Mouse (Mus musculus) spleen, adult 18-20 months (tissue): ENCODE results near the gene Ripply3.

Experiments
- DNase-seq, 2 experiments: peaks; one replicate each; pipeline ENCODE4 v3.0.0; 2022; ENCODE audit warnings: mixed read lengths in 2 of 2

Ripply3 gene

DNA sequence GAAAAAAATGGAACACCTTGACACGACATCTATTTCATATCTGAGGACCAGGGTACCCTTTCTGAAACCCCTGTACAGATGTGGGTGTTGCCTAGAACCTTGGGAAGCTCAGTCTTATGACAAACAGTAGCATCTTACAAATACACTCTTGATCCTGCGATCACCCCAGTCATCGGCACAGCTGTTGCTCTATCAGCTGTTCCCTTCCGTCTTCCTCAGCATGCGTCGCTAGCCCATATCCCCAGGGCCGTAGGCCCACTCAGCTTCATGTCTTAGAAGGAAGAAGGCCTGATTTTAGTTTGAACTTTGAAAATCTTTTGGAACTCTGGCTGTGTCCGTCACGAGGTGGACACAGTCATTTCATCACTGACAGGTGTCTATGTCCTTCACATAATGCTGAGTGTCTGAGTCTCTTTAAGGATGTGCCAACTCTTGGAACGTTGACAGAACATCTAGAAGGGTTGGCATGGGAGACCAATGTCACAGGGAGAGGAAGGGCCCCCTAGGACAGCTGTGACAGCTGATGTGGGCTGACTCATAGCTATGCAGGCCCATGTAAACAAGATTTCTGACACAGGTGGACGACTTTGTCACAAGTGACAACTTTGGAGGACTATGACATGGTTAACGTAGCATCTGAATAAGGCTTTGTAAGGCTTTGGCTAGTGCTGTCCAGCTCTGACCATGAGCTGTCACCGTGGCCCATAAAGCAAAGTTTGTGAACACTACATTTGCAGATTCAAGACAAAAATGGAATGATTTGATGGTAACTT, 32.5 kb downstream of the Ripply3 start:
- DNase-seq, result no peak

GRCm38 (mm10) chr16:94362174-94362873, 34.1 kb downstream of the Ripply3 start:
- peak in 1 of 2 experiments; percentile 9 for DNase-seq

DNA sequence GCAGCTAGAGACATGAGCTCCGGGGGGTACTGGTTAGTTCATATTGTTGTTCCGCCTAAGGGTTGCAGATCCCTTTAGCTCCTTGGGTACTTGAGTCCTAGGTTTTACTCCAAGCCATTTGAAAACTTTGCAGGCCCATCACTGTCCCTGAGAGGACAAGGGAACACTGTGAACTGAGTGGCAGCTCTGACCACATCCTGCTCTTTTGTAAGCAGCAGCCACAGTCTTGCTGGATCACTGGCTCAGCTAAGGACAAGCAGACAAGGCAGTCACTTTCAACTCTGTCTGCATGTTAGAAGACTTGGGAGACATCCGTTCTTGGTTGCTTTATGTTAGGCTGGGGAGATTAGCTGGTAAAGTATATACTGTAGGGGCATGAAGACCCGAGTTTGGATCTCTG, 35.6 kb downstream of the Ripply3 start:
- no peak for DNase-seq

- no peak for DNase-seq
Measured at GRCm38 (mm10) chr16:94365435-94365834, 37.2 kb downstream of the Ripply3 start.

DNA sequence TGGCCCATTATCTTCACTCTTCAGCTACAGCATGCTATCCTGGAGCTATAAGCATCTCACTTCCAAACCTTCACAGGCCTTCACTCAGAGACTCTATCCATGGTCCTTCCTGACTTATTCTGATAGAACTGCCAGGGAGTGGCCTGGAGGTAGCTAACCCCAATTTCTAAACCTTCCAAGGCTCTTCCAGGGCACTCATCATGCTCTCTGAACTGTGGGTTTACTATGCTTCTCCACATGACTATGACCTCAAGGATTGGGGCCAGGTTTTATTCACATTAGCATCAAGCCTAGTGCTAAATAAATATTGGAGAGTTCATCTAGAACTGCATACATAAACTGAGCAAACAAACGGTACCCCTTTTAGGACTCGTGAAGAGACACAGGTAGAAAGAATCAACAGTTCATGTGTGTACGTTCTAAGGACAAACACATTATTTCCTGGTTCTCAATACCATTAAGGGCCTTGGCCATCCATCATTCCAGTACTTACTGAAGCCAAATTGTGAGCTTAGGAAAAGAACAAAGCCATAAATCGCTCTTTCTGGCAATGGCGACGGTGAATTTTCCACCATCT, 41.5 kb downstream of the Ripply3 start:
- no peak for DNase-seq

DNA sequence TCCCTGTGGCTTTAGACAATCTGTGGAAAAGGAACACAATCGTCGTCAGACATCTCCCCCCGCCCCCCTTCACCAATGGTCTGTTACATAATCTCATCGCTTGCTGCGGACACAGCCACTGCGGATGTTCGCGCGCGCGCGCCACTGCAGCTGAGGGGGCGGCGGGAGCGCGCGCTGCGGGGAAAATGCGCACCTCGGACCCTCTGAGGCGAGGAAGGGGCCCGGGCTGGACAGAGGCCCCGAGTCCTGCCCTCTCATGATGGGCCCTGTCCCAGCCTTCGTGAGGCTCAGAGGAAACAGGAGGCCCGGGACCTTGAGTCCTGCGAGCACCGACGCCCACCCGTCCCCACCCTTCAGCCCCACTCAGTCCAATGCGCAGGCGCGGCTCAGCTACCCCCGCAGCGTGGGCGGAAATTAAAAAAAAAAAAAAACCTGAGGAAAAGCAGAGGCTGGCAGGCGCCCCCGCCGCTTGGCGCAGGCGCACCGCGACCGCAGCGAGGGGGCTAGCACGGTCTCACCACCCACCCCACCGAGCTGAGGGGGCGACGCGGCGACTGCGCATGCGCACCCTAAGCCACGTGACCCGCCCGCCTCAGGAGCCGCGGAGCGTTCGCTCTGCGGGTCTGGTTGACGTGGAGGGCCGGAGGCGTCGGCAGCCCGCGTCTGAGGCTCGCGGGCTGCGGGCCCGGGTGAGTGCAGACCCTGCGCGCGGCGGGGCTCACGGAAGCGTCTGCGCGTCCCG, 42.1 kb downstream of the Ripply3 start, which contains the start of gene Ttc3:
Gene Ttc3, plus strand, starts transcription at position 446 of the 742 bp plus-strand sequence.
- DNase-seq, result peak; percentile 83 to 89

DNA sequence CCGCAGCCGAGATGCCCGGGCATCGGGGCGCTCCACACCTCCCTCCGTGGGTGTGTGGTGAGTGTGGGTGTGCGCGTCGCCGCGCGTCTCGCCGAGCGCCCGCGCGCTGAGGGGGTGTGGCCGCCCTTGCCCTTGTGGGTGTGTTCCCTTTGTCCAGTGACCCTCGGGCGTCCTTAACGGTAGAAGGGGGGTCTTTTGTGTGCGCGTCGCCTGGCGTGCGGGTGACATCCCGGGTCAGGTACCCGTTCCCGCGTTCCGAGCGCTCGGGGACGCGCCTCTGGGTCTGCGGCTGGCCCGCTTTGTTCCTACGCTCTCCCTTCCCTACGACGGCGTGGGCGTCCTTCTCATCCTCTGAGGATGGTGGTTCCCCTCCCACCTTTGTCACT, 42.7 kb downstream of the Ripply3 start:
- peak; percentile 67 to 75 for DNase-seq

GRCm38 (mm10) chr16:94371301-94371931, 43.2 kb downstream of the Ripply3 start, which contains the start of gene Pigp:
Gene Pigp, minus strand, starts transcription at chr16:94371842.
- no peak for DNase-seq

DNA sequence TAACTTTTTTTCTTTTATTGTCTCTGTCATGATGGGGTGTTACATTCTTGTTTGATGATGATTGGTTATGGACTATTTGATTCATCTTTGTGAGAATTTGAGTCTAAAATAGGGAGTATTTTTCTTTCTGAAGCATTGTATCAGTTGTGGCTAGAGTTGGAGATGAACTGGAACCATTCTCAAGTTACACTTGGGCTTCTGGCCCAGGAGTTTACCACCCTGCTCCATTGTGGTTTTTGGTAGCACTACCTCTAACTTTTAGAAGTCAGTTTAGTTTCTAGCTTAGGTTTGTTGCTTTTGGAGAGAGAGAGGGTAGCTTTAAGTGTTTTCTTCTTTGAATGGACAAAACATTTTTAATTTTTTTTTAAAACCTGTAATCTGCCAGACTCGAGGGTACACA, 51.2 kb downstream of the Ripply3 start:
- no peak for DNase-seq

DNA sequence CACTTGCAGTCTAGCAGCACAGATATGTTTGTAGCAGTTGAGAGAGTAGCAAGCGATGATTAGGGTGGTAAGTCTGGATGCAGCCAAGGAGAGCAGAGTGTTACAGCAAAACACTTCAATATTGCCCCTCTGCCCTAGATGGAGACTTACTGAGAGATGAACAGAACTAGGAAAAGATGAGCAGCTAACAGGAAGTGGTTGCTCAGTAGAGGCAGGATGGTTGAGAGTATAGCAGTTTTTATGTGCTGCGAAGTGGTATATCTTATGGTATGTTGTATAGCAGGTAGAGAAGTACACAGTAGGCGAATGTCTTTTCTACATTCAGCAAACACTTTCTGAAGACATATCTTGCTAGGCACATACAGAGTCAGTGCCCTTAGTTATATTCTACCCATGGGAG, 55.1 kb downstream of the Ripply3 start:
- no peak for DNase-seq
